Mouse (Mus musculus) spleen, postnatal 36 days (tissue): ENCODE results near the gene Hist2h3c2.

Experiments used
- DNase-seq, 2 experiments: peaks; one replicate each; pipeline ENCODE4 v3.0.0; 2022; ENCODE audit warnings: low spot score in 2 of 2, mixed read lengths in 1 of 2

Gene Hist2h3c2

GRCm38 (mm10) chr3:96197129-96197749, 41.7 kb downstream of the Hist2h3c2 start:
- DNase-seq: peak; percentile 90

GRCm38 (mm10) chr3:96196437-96197128, 42.3 kb downstream of the Hist2h3c2 start:
- DNase-seq: no peak

GRCm38 (mm10) chr3:96195616-96196313, 43.2 kb downstream of the Hist2h3c2 start:
- DNase-seq: no peak

GRCm38 (mm10) chr3:96194966-96195365, 44.0 kb downstream of the Hist2h3c2 start:
- no peak for DNase-seq

- no peak for DNase-seq
Measured at GRCm38 (mm10) chr3:96192977-96193376, 46.0 kb downstream of the Hist2h3c2 start.
